Mouse (Mus musculus) liver (tissue): ENCODE data around the gene Cul7.

ENCODE experiments used
- DNase-seq: peaks from one replicate; pipeline ENCODE4 v3.0.0-alpha.2; 2020; ENCODE audit warnings: mixed read lengths

The Cul7 gene

DNA sequence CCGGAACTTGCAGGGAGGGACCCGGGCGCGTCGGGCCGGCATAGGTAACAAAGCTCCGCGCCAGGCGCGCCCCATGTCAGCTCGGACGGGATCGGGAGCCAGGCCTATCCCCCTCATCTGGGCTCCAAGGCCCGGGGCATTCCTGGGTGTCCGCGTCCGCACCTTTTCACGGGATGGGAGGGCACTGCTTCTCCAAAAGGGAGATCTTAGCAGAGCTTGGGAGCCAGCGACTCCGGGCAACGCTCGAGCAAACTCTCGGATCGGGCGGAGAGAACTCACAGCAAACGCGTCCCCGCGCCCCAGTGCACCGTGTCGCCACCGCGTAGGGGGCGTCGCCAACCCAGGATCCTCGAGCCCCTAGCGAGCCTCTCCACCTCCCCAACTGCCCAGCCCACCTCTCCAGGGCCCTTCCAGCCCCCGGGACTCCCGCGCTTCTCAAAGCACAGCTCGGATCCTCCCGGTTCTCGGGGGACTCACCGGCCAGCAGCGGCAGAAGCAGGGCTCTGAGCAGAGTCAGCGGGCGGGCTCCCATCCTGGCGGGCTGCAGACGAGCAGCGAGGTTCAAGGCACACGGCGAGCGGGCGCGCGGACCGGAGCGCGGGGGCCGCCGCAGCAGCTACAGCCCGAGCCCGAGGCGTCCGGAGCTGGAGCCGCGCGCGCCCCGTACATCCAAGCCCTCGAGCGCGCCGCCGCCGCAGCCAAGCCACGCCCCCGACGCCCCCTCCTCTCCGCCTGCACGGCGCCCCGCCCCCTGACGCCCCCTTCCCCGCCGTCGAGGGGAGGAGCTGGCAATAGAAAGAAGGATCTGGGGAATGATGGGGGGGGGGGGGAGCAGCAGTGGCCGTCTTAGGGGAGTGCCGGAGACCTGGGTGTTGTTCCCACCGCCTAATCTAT is 21.1 kb upstream of the Cul7 start, which contains the start of gene Ptk7:
TSS of gene Ptk7 (minus strand) at position 714 of the 894 bp plus-strand sequence.
- peak; percentile 84 for DNase-seq

DNA sequence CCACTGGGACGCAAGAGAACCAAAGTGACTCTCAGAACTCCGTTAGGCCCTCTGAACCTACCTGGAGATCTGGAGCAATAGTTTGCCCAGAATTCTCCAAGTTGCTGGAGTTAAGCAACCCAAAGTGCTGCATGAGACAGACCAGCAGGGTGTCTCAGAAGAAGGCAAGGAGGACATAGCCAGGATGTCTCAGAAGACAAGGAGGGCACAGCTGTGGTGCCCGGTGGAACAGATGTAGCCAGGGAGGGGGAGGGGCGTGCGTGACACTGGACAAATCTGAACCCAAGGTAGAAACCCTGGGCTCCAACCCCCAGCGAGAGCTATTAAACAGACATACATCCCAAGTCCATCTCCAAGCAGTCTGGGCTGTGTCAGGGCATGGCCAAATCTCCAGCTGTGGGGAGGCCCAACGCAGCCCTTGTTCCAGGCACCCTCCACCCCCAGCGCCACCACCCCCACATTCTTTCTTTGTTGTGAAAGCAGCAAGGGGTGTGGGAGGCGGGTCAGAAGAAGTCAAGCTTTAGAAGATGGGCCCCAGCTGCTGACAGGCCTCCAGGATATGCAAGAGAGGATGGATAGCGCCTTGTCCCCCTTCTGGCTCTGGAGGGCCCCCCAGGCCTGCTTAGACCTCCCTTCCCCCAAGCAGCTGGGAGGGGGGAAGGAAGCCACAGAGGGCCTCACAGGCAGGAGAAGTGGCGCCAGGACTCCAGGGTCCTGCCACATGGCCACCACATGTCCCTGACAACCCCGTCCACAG is 20.3 kb upstream of the Cul7 start:
- peak; percentile 61 for DNase-seq

DNA sequence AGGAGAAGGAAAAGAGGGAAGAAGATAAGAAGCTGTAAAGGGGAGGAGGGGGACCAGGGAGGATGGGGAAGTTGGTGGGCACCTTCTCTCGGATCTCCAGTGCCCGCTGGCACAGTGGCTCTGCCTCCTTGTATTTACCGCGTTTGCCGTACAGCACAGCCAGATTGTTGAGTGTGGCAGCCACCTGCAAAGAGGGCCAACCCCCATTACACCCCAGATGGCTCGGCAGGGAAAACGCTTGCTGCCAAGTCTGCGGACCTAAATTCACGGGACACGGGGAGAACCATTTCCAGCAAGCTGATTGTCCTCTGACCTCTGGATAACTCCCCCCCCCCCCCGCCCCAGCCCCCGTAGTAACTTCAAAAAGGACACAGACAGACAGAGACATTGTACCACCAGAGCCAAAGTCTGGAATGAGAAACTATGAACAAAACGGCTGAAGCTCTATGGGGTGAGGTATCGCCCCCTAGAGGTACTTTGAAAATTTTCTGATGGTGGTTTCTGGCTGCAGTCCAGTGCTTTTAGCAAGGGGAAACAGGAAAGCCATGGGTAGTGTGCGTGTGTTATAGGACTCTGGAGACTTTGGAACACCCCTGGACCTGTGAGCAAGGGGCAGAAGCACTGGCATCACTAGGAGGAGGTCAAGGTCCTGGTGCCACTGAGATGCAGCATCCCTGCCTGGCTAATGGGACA is 13.2 kb upstream of the Cul7 start:
- DNase-seq, result no peak

DNA sequence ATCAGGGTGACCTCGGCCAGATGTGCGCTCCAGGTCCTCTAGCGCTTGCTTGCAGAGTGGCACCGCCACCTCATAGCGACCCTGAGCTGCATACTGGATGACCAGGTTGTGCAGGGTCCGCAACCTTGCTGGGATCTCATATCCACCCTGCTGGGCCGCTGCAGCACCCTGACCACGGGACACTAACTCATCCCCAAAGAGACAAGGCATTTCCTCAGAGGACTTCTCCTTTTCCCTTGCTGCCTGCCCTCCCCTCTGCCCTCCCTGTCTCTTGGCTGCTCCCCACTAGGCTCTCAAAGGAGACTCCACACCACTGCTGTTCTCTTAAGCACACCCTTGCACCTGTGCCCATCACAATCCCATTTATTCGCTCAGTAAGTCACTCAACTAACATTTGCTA is 10.2 kb upstream of the Cul7 start:
- no peak for DNase-seq

DNA sequence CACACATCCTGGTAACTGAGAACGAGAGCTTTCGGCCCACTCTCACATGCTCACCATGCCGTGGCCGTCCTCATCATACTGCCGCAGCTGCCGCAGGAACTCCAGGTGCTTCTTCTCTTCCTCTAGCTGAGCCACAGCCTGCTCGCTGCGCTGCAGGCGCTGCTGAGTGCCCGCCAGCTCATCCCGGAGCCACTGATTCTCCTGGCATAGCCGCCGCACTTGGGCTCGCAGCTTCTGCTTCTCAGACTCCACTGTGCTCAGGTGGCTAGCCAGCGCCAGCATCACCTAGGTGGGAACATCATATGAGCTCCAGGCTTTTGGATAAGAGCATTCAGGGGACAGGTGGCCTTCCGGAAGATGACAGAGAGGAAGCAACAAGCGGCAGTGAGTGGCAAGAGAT is 8.1 kb upstream of the Cul7 start:
- no peak for DNase-seq

DNA sequence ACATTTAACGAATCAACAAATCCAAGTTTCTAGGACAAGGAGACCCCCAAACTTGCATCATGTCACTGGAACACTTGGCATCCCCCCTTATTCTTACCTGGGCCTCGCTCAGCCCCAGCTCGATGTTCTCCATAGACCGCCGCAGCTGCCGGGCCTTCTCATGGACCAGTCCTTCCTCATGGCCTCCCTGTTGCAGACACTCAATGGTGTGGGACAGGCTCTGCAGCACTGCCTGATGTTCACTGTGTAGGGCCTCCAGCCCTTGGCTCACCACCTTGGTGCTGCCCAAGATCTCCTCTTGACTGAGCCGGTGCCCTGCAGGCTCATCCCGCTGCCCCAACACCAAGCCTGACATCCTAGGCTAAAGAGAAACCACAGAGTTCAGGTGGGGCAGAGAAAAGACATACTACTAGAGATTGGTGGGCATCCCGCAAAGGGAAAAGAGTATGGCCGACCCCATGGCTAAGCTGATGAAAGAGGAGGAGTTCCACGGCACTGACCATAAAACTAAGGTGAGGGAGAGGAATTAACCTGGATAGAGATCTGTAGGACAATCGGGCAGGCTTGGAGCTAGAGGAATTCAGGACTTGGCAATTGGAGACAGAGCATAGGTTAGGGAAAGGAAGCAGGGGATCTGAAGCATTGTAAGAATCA is 5.9 kb upstream of the Cul7 start:
- no peak for DNase-seq

DNA sequence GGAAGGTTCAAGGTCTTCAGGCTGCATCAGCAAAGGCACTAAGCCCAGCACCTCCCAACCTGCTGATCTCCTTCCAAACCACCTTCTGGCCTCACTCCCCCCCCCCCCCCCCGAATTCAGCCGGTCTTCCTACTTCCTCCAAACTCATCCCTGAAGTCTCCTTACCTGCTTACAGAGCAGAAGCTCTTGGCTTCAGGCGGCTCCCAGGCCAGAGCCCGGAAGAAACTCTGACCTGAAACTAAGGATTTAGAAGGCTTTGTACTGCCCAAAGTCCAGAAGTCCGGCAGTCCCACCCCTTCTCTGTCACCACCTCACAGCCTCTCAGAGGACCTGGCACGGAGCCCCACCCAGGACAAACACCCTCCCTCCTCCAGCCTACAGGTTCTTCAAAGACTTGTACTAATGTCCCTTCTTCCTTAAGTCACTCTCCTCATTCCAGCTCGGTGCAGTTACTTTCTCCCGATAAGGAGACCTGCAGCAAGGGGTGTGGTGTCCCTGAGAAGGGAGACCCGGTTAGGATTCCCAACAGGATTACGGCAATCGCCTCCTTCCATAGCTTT is 5.1 kb upstream of the Cul7 start:
- peak; percentile 53 for DNase-seq

DNA sequence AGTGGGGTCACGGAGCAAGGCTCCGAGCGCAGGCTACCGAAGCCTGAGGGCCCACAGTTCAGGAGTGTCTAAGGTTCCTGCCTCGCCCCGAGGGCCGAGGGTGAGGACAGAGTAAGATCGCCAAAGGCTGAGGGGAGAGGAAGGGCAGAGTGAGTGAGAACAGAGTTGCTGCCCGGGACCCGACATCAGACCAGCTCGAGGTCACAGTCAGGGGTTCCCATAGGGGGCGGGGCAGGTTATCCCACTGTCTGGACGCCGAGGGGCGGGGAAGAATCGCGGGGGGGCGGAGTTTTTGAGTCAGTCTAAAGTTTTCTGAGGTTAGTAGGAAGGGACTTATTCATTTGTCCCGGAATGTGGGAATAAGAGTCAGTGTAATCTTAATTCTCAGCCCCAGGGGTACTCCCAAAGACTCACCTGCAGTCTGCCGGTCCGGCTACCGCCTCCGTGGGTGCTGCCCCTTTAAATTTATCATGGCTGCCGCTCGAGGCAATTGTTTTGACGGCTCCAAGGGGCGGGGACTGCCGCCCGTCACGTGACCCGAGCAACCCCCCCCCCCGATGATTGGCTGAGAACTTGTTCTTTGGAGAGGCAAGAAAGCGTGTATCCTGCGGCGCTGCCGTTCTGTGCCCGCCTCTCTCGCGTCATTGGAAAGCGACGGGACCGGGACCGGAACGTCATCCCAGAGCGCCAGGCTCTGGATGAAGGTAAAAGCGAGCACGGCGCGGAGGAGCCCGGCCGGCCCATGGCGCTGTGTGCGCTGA is 4.4 kb upstream of the Cul7 start, which contains the start of the genes Klc4 and Mrpl2:
TSS of gene Klc4 (minus strand) at position 462 of the 761 bp plus-strand sequence.
TSS of gene Mrpl2 (plus strand) at position 669 of the 761 bp plus-strand sequence.
- peak; percentile 98 for DNase-seq

DNA sequence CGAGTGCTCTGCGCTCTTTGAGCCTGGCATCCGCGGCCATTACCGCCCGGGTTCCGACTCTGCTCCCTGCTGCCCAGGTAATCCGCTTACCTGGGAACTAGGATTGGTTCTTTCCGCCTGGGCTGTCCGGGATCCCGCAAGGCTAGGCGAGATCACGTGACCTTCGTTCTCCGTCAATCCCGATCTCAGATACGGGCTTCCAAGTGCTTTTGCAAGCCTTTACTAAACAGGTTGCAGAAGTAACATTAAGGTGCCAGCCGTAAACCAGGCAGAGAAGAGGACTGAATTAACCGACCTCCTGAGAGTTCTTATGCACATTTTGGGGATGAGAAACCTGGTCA is 3.8 kb upstream of the Cul7 start:
- DNase-seq, result no peak

DNA sequence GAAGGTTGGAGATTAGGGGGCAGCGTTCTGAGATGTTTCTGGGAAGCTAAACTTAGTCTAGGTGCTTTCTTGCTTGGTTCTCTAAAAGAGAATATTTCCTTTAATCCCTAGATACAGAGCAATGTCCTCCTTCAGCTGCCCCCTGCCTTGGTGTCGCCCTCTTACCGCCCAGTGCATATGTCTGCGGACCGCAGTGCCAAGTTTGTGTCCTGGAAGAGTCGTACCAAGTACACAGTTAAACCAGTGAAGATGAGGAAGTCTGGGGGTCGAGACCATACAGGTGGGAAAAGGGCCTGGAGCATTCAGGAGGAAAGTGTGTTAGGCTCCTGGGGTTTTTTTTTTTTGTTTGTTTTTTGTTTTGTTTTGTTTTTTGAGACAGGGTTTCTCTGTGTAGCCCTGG is 2.9 kb upstream of the Cul7 start:
- no peak for DNase-seq

DNA sequence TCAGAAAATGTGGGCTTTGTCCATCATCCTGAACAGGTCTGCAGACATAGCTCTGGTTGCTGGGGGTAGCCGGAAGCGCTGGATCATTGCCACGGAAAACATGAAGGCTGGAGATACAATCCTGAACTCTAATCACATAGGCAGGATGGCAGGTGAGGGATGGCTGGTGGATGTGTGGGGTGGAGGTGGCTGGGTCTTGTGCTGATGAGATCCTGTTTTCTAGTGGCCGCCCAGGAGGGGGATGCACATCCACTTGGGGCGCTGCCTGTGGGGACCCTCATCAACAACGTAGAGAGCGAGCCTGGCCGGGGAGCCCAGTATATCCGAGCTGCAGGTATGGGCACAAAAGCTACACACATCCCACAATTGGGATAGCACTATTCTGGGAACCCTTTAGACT is 1.7 kb upstream of the Cul7 start:
- DNase-seq, result no peak

DNA sequence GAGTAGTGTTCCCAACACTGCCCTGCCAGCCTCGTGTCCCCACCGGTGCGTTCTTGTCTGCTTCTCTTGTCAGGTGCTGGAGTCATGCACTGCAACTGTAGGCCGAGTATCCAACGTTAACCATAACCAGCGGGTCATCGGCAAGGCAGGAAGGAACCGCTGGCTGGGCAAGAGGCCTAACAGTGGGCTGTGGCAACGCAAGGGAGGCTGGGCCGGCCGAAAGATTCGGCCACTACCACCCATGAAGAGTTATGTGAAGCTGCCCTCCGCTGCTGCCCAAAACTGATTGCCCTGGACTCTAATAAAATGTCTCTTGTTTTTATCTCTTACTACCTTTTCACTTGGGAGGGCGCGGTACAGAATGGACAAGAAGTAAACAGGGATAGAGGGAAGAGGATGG is 326 bp upstream of the Cul7 start:
- no peak for DNase-seq

DNA sequence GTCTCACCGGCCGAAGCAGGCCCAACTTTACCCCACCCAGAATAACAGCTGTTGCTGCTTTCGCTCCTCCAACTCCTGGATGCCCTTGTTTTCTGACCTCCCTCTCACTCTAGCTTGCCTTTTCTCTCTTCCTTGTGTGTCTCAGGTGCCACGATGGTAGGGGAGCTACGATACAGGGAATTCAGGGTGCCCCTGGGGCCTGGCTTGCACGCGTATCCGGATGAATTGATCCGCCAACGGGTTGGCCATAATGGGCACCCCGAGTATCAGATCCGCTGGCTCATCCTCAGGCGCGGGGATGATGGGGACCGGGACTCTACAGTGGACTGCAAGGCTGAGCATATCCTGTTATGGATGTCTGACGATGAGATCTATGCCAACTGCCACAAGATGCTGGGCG is 1.2 kb downstream of the Cul7 start:
- no peak for DNase-seq

DNA sequence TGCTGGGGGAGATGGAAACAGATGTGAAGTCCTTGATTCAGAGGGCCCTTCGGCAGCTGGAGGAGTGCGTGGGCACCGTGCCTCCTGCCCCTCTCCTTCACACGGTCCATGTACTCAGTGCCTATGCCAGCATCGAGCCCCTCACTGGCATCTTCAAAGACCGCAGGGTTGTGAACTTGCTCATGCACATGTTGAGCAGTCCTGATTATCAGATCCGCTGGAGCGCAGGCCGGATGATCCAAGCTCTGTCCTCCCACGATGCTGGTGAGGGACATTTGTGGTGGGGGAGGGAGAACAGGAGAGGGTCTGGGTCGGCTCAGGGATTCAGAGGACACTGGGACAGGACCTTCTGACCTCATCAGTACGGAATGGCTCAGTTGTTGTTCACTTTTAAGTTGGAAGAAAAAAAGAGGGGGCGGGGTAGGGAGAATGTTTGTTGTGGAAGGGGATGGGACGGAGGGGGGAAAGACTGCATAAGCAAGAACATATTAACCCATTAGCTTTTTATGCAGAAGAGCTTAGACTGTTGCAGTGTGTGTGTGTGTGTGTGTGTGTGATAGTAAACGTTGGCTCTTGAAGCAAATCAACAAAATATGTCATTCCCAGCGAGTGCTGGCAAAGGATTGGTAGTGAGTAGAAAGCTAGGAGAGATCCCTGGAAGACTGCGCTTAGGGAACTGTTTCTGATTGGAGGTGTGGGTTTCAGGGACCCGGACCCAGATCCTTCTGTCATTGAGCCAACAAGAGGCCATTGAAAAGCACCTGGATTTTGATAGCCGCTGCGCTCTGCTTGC is 1.8 kb downstream of the Cul7 start:
- no peak for DNase-seq

DNA sequence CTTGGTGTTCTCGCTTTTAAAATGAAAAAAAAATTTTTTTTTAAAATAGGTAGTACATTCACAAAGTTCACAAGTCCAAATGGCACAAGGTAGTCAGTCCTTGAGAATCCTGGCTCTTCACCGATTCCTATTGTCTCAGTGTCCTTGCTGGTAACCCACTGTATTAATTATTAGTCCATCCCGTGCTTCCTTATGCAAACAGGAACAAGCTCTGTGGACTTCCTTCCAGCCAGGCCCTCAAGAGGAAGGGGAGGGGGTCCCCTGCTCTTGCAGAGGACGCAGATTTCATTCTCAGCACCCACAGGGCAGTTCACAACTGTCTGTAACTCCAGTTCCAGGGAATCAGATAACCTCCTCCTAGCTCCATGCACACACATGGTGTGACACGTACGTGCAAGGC is 5.9 kb downstream of the Cul7 start:
- no peak for DNase-seq

DNA sequence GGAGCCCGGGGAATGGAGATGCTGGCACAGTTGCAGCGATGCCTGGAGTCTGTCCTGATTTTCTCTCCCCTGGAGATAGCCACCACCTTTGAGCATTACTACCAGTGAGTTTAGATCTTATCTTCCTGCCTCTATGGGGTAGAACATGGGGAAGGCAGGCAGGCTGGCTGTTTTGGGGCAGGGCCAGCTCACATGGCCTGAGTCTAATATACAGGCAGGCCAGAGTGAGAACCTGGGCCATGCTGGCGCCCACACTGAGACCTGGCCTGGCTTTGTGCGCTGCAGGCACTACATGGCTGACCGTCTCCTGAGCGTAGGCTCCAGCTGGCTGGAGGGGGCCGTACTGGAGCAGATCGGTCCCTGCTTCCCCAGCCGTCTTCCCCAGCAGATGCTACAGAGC is 11.2 kb downstream of the Cul7 start:
- no peak for DNase-seq

DNA sequence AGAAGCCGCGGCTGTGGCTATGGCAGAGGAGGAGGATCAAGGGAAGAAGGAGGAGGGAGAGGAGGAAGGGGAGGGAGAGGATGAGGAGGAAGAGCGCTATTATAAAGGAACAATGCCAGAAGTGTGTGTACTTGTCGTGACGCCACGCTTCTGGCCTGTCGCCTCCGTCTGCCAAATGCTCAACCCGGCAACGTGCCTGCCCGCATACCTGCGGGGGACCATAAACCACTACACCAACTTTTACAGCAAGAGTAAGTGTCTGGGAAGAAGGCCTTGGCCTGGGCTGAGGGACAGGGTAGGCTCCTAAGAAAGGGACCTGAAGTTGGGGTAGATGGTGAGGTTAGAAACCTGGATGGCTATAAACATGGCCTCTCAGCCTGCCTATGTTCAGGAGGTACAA is 11.8 kb downstream of the Cul7 start:
- no peak for DNase-seq

DNA sequence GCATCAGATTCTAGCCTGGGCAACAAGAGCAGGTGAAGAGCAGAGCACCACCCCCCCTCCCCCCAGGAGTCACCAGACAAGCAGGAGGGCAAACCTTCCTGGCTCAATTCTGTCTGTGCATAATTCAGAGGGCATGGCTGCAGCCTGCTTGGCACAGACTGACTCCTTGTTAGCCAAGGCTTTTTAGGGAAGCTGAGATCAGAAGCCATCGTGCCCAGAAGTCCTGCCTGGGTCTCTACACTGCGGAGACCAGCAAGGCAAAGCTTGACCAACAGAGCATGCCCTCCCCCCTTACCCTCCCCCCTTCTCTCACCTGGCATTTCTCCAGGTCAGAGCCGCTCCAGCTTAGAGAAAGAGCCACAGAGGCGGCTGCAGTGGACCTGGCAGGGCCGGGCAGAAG is 12.6 kb downstream of the Cul7 start:
- no peak for DNase-seq

DNA sequence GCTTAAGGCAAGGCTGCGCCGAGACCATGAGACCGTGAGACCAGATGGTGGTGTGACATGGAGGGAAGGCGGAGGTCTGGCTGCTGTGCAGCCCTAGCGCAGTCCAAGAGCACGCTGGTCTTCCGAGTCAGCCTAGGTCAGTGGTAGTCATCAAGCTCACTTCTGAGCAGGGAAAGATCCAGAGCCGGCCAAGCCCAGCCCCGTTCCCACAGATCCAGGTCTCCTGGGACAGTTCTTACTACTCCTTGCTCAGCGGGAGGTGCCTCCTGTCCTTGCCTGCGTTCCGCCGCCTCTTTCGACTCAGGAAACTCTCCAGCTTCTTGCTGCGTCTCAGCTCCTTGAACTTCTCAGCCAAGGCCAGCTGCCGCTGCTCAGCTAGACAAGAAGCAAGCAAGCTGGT is 17.6 kb downstream of the Cul7 start:
- DNase-seq, result no peak

DNA sequence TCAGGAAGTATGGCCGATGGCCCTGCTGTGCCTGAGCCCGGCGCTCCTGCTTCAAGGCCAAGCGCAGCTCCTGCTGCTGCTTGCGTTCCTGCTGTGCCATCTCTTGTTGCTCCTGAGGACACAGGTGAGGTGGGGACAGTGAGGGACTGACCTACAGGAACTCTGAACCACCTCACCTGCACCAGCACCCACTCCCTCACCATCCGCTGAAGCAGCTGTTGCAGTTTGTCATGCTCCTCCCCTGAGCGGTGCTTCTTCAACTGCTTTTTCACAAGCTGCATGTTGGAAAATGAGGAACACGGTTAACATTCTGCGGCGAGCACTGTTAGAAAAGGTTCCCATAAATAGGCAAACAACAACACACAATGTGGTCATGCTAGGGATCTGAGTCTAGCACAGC is 19.8 kb downstream of the Cul7 start:
- DNase-seq, result no peak
